Mouse (Mus musculus) stomach, postnatal 0 days (tissue): ENCODE measurements around the gene Cort. TPM values are rescaled to one million over a fixed set of nuclear protein-coding genes. Genes with fewer than 3 reads are reported as not detected.
A peak's percentile ranks its signal among the peaks of the same experiment; 100 is the strongest.

Experiments used
- ATAC-seq: fragments of 200-750 bp; cut with Nextera tagmentation; 2 replicates; pipeline ENCODE4 v1.8.0; 2017; ENCODE audit not compliant: low FRiP score, low TSS enrichment
- DNase-seq: peaks from one replicate; pipeline ENCODE4 v3.0.0-alpha.2; 2016; ENCODE audit warnings: low spot score
- H3K27ac ChIP-seq: fragments of 300-500 bp; sonication (generic); replicated peaks from 2 replicates; pipeline ENCODE4 v1.5.1; 2014; ENCODE audit warnings: mild to moderate bottlenecking, control low read depth
- H3K27me3 ChIP-seq: fragments of 300-500 bp; sonication (generic); 2 replicates; pipeline ENCODE4 v1.6.1; 2014; ENCODE audit warnings: low read length; ENCODE audit not compliant: control insufficient read depth, insufficient read depth
- H3K36me3 ChIP-seq: fragments of 300-500 bp; sonication (generic); 2 replicates; pipeline ENCODE4 v1.6.1; 2014; ENCODE audit warnings: low read length, mixed read lengths; ENCODE audit not compliant: control insufficient read depth, insufficient read depth
- H3K4me1 ChIP-seq: fragments of 300-500 bp; sonication (generic); replicated peaks from 2 replicates; pipeline ENCODE4 v1.6.1; 2014; ENCODE audit warnings: antibody characterized with exemption; ENCODE audit not compliant: control insufficient read depth, insufficient read depth
- H3K4me2 ChIP-seq: fragments of 300-500 bp; sonication (generic); replicated peaks from 2 replicates; pipeline ENCODE4 v1.6.1; 2014; ENCODE audit warnings: low read depth, mild to moderate bottlenecking, control low read depth, moderate library complexity
- H3K4me3 ChIP-seq: fragments of 300-500 bp; sonication (generic); 2 replicates; pipeline ENCODE4 v1.5.1; 2014; ENCODE audit warnings: low read depth, low read length, control low read depth
- H3K9ac ChIP-seq: fragments of 300-500 bp; sonication (generic); 2 replicates; pipeline ENCODE4 v1.6.1; 2014; ENCODE audit warnings: mild to moderate bottlenecking, low read length, control low read depth, mixed read lengths
- H3K9me3 ChIP-seq: fragments of 300-500 bp; sonication (generic); 2 replicates; pipeline ENCODE4 v1.6.1; 2016; ENCODE audit warnings: low read length; ENCODE audit not compliant: control insufficient read depth
- CTCF ChIP-seq: IDR thresholded peaks from 2 replicates; pipeline ENCODE4 v1.5.1; 2016; ENCODE audit warnings: antibody characterized with exemption, low read depth, mild to moderate bottlenecking, moderate library complexity
- EP300 ChIP-seq: optimal IDR thresholded peaks from 2 replicates; pipeline ENCODE3; 2016; ENCODE audit warnings: antibody characterized with exemption
- WGBS: fragments of 180-500 bp; shearing (Covaris S2); extraction: QIAGEN DNeasy Blood & Tissue Kit; methylation state at CpG from one replicate; pipeline ENCODE4 v1.1.7; 2014; 5-methylcytosine and 5-hydroxymethylcytosine counted together
- polyA plus RNA-seq: library from polyadenylated mRNA; unstranded; fragments of >200 nt; fragmentation: Nextera tagmentation; extraction: Ambion mirVana; gene quantifications from 2 replicates; pipeline ENCODE4 v1.2.1, GENCODE M21; 2015

The Cort gene
- polyA plus RNA-seq, 1 experiment from 2014 or later: not detected

GRCm38 (mm10) chr4:149145151-149145550, 18.6 kb upstream of the Cort start:
- Histone ChIP-seq H3K4me3 (no peak overlapping the region), H3K4me2 (no peak overlapping the region), H3K27ac (no peak overlapping the region), H3K4me1 (no peaks in the 10 kb centered on the region), H3K9me3 (no peaks in the 10 kb centered on the region), H3K9ac (no peak overlapping the region), H3K27me3 (no peaks in the 10 kb centered on the region), H3K36me3 (peaks cover under 1% of the 10 kb centered on the region; the same call in 1 of the 2 replicates)
- WGBS: 75% methylated on average over 4 of the region's 4 CpGs
- DNase-seq: no peak
- TF ChIP-seq CTCF (no peak), EP300 (no peak)
- no peak for ATAC-seq

- H3K4me2 ChIP-seq: no peak overlapping the region
- no peaks in the 10 kb centered on the region for H3K36me3 ChIP-seq
- DNase-seq (peak; percentile 84), ATAC-seq (peak; percentile 71; the same call in 1 of the 2 replicates)
- WGBS: 1% methylated on average over 3 of the region's 3 CpGs
- no peaks in the 10 kb centered on the region for H3K27me3 ChIP-seq
- no peak overlapping the region for H3K4me3 ChIP-seq
- no peaks in the 10 kb centered on the region for H3K4me1 ChIP-seq
- no peak overlapping the region for H3K27ac ChIP-seq
- TF ChIP-seq CTCF: peak; percentile 99
- TF ChIP-seq EP300: no peak
- H3K9ac ChIP-seq: no peak overlapping the region
- no peaks in the 10 kb centered on the region for H3K9me3 ChIP-seq
Measured at GRCm38 (mm10) chr4:149144459-149144858, 17.9 kb upstream of the Cort start.

- H3K4me3 ChIP-seq: no peak overlapping the region
- H3K4me2 ChIP-seq: no peak overlapping the region
- WGBS: 27% methylated on average over 4 of the region's 4 CpGs
- ATAC-seq: no peak
- no peaks in the 10 kb centered on the region for H3K27me3 ChIP-seq
- DNase-seq: no peak
- TF ChIP-seq EP300: no peak
- TF ChIP-seq CTCF: no peak
- no peaks in the 10 kb centered on the region for H3K36me3 ChIP-seq
- no peak overlapping the region for H3K27ac ChIP-seq
- H3K9ac ChIP-seq: no peak overlapping the region
- no peaks in the 10 kb centered on the region for H3K9me3 ChIP-seq
- no peaks in the 10 kb centered on the region for H3K4me1 ChIP-seq
Measured at GRCm38 (mm10) chr4:149143594-149143993, 17.0 kb upstream of the Cort start.

DNA sequence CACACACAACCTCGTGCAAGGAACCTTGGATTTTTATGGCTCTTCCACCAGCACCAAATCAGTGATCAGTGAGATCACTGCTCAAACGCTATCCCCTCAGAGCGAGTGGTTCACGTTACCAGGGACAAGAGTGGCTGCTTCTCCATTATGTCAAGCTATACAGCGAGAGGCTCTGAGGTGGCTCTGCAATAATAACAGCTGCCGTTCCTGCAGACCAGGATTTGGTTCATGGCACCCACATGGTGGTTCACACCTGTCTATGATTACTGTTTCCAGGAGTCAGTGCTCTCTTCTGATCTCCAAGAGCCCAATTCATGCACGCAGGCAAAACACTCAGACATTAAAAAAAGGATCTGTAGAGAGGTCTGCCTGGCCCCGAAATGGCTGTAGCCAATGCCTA, 12.0 kb upstream of the Cort start:
- no peak for ATAC-seq
- H3K9me3 ChIP-seq: no peaks in the 10 kb centered on the region
- H3K4me3 ChIP-seq: no peak overlapping the region
- no peak overlapping the region for H3K9ac ChIP-seq
- H3K4me1 ChIP-seq: no peaks in the 10 kb centered on the region
- WGBS: 75% methylated on average over 8 of the region's 8 CpGs
- TF ChIP-seq EP300 (no peak), CTCF (no peak)
- H3K36me3 ChIP-seq: no peaks in the 10 kb centered on the region
- H3K27ac ChIP-seq: no peak overlapping the region
- no peak for DNase-seq
- no peak overlapping the region for H3K4me2 ChIP-seq
- H3K27me3 ChIP-seq: no peaks in the 10 kb centered on the region

DNA sequence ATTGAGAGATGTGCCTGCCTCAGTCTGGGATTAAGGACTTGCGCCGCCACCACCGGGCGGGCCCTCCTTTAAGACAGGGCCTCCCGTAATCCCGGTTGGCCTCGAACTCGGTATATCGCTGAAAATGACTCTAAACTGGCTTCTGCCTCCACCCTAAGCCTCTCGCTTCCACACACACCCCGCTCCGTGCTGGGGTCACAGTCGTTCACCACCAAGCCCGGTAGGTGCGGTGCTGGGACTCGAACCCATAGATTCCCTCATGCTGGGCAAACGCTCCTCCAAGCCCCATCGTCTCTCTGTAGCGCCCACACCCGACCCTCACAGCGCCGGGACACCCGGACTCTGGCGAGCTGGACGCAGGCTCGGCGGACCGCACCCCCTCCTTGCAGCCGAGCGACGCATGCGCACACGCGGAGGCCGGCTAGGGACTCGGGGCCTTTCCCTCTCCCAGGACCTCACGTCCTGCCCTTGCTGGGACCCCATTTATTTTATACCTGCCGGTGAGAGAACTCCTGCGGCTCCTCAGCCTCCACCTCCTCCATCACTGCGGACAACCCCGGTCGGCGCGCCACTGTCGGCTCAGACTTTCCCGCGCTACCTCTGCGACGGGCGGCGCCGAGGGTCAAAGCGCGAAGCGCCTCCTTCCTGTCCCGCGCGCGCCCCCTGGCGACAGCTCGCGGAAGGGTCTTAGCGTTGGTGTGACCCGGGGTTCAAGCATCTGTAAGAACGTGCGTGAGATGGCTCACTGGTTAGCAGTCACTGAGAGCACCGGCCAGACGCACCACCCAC, 10.6 kb upstream of the Cort start, which contains the start of gene Cenps:
Cenps (minus strand) TSS at position 648 of the 789 bp plus-strand sequence.
- Histone ChIP-seq H3K4me1 (no peaks in the 10 kb centered on the region), H3K4me2 (peak within 1 kb of the TSS; percentile 74), H3K9me3 (no peaks in the 10 kb centered on the region), H3K9ac (peak within 1 kb of the TSS; percentile 61), H3K27me3 (no peaks in the 10 kb centered on the region), H3K4me3 (peak within 1 kb of the TSS; percentile 59), H3K36me3 (no peaks in the 10 kb centered on the region), H3K27ac (peak within 1 kb of the TSS; percentile 74)
- WGBS: 1% methylated on average over 68 of the region's 68 CpGs
- TF ChIP-seq CTCF: peak; percentile 97
- TF ChIP-seq EP300: no peak
- DNase-seq: peak; percentile 93
- ATAC-seq: peak; percentile 92
